Mouse (Mus musculus): Measurements from ENCODE around the gene Casc4. TPM values are rescaled to one million over a fixed set of nuclear protein-coding genes. Genes with fewer than 3 reads are reported as not detected.

Casc4 gene
- total RNA-seq (2014; rRNA removed; ENCODE audit: low replicate concordance) (18.7 and 21.9 TPM in 2 replicates), polyA plus RNA-seq (2015; fragmentation: Nextera tagmentation; extraction: Ambion mirVana) (8.7 and 8.9 TPM in 2 replicates)

GRCm38 (mm10) chr2:121866632-121867050 lies at the start of gene Casc4:
Gene Casc4, plus strand, starts transcription at chr2:121866970.
- Histone ChIP-seq H3K27me3 (ENCODE audit: control insufficient read depth, insufficient read depth, low read length) (0 out of 2 replicates have a peak, but pooled peaks cover 4% of the 10 kb centered on the region), H3K9ac (replicated peaks; ENCODE audit: low read depth, low read length) (peak within 1 kb of the TSS; percentile 80), H3K4me2 (ENCODE audit: low read depth, low read length) (peak within 1 kb of the TSS; percentile 88), H3K27ac (ENCODE audit: low read depth) (peak within 1 kb of the TSS; percentile 77), H3K4me3 (ENCODE audit: low read depth, low read length) (peak within 1 kb of the TSS; percentile 86), H3K9me3 (replicated peaks; ENCODE audit: control insufficient read depth, low read length) (no peaks in the 10 kb centered on the region), H3K4me1 (ENCODE audit: control insufficient read depth, insufficient read depth) (0 out of 2 replicates have a peak, but pooled peaks cover 6% of the 10 kb centered on the region), H3K36me3 (replicated peaks; ENCODE audit: control insufficient read depth, insufficient read depth, low read length) (no peaks in the 10 kb centered on the region)
- DNase-seq (ENCODE audit: low spot score) (peak; percentile 91), ATAC-seq (ENCODE audit: insufficient read depth, low read depth) (peak; percentile 97)
- TF ChIP-seq CTCF (IDR thresholded peaks at IDR 0.05; ENCODE audit: low read depth) = no peak
- peak; percentile 85 for TF ChIP-seq EP300 (IDR thresholded peaks at IDR 0.05; ENCODE audit: low read depth)
- under 1% methylated on average over 27 of the region's 43 CpGs for WGBS

- H3K27me3 ChIP-seq (ENCODE audit: control insufficient read depth, insufficient read depth, low read length) = no peaks in the 10 kb centered on the region
- no peak for DNase-seq (ENCODE audit: low spot score)
- no peak overlapping the region for H3K4me3 ChIP-seq (ENCODE audit: low read depth, low read length)
- H3K36me3 ChIP-seq (replicated peaks; ENCODE audit: control insufficient read depth, insufficient read depth, low read length) = no peaks in the 10 kb centered on the region
- H3K4me1 ChIP-seq (ENCODE audit: control insufficient read depth, insufficient read depth) = no peaks in the 10 kb centered on the region
- no peak for ATAC-seq (ENCODE audit: insufficient read depth, low read depth)
- 78% methylated on average over 7 of the region's 7 CpGs for WGBS
- H3K9ac ChIP-seq (replicated peaks; ENCODE audit: low read depth, low read length) = no peak overlapping the region
- no peaks in the 10 kb centered on the region; the same call in 1 of the 2 replicates for H3K9me3 ChIP-seq (replicated peaks; ENCODE audit: control insufficient read depth, low read length)
- H3K4me2 ChIP-seq (ENCODE audit: low read depth, low read length) = no peak overlapping the region
- H3K27ac ChIP-seq (ENCODE audit: low read depth) = no peak overlapping the region
- TF ChIP-seq EP300 (IDR thresholded peaks at IDR 0.05; ENCODE audit: low read depth) (no peak), CTCF (IDR thresholded peaks at IDR 0.05; ENCODE audit: low read depth) (no peak)
Observed at GRCm38 (mm10) chr2:121821787-121822186, 45.0 kb upstream of the Casc4 start.

GRCm38 (mm10) chr2:121824653-121825052 lies 42.1 kb upstream of the Casc4 start:
- H3K4me1 ChIP-seq (ENCODE audit: control insufficient read depth, insufficient read depth) = no peaks in the 10 kb centered on the region
- TF ChIP-seq CTCF (IDR thresholded peaks at IDR 0.05; ENCODE audit: low read depth) = no peak
- no peak for TF ChIP-seq EP300 (IDR thresholded peaks at IDR 0.05; ENCODE audit: low read depth)
- H3K4me3 ChIP-seq (ENCODE audit: low read depth, low read length) = no peak overlapping the region
- ATAC-seq (ENCODE audit: insufficient read depth, low read depth) = no peak
- 48% methylated on average over 5 of the region's 5 CpGs for WGBS
- H3K4me2 ChIP-seq (ENCODE audit: low read depth, low read length) = no peak overlapping the region
- H3K9ac ChIP-seq (replicated peaks; ENCODE audit: low read depth, low read length) = no peak overlapping the region
- H3K9me3 ChIP-seq (replicated peaks; ENCODE audit: control insufficient read depth, low read length) = no peaks in the 10 kb centered on the region; the same call in 1 of the 2 replicates
- no peak for DNase-seq (ENCODE audit: low spot score)
- H3K36me3 ChIP-seq (replicated peaks; ENCODE audit: control insufficient read depth, insufficient read depth, low read length) = no peaks in the 10 kb centered on the region
- no peaks in the 10 kb centered on the region for H3K27me3 ChIP-seq (ENCODE audit: control insufficient read depth, insufficient read depth, low read length)
- H3K27ac ChIP-seq (ENCODE audit: low read depth) = no peak overlapping the region

GRCm38 (mm10) chr2:121826189-121826588 lies 40.6 kb upstream of the Casc4 start:
- no peak overlapping the region for H3K9ac ChIP-seq (replicated peaks; ENCODE audit: low read depth, low read length)
- ATAC-seq (ENCODE audit: insufficient read depth, low read depth) = no peak
- no peak overlapping the region for H3K4me3 ChIP-seq (ENCODE audit: low read depth, low read length)
- H3K27ac ChIP-seq (ENCODE audit: low read depth) = no peak overlapping the region
- no peak overlapping the region for H3K4me2 ChIP-seq (ENCODE audit: low read depth, low read length)
- no peaks in the 10 kb centered on the region for H3K27me3 ChIP-seq (ENCODE audit: control insufficient read depth, insufficient read depth, low read length)
- no peaks in the 10 kb centered on the region for H3K36me3 ChIP-seq (replicated peaks; ENCODE audit: control insufficient read depth, insufficient read depth, low read length)
- no peaks in the 10 kb centered on the region; the same call in 1 of the 2 replicates for H3K9me3 ChIP-seq (replicated peaks; ENCODE audit: control insufficient read depth, low read length)
- DNase-seq (ENCODE audit: low spot score) = no peak
- H3K4me1 ChIP-seq (ENCODE audit: control insufficient read depth, insufficient read depth) = no peaks in the 10 kb centered on the region
- WGBS = 75% methylated on average over 2 of the region's 2 CpGs
- no peak for TF ChIP-seq CTCF (IDR thresholded peaks at IDR 0.05; ENCODE audit: low read depth)

- ATAC-seq (ENCODE audit: insufficient read depth, low read depth) (no peak), DNase-seq (ENCODE audit: low spot score) (no peak)
- Histone ChIP-seq H3K27me3 (ENCODE audit: control insufficient read depth, insufficient read depth, low read length) (no peaks in the 10 kb centered on the region), H3K36me3 (replicated peaks; ENCODE audit: control insufficient read depth, insufficient read depth, low read length) (no peaks in the 10 kb centered on the region), H3K4me3 (ENCODE audit: low read depth, low read length) (no peak overlapping the region), H3K9me3 (replicated peaks; ENCODE audit: control insufficient read depth, low read length) (no peaks in the 10 kb centered on the region), H3K4me2 (ENCODE audit: low read depth, low read length) (no peak overlapping the region), H3K4me1 (ENCODE audit: control insufficient read depth, insufficient read depth) (no peaks in the 10 kb centered on the region), H3K9ac (replicated peaks; ENCODE audit: low read depth, low read length) (no peak overlapping the region), H3K27ac (ENCODE audit: low read depth) (no peak overlapping the region)
- WGBS = 76% methylated on average over 3 of the region's 3 CpGs
- TF ChIP-seq EP300 (IDR thresholded peaks at IDR 0.05; ENCODE audit: low read depth) (no peak), CTCF (IDR thresholded peaks at IDR 0.05; ENCODE audit: low read depth) (no peak)
Observed at GRCm38 (mm10) chr2:121828411-121828810, 38.4 kb upstream of the Casc4 start.

- peak; percentile 87 for DNase-seq (ENCODE audit: low spot score)
- H3K9ac ChIP-seq (replicated peaks; ENCODE audit: low read depth, low read length) = no peak overlapping the region
- ATAC-seq (ENCODE audit: insufficient read depth, low read depth) = peak; percentile 72; the same call in 1 of the 2 replicates
- no peaks in the 10 kb centered on the region for H3K36me3 ChIP-seq (replicated peaks; ENCODE audit: control insufficient read depth, insufficient read depth, low read length)
- TF ChIP-seq EP300 (IDR thresholded peaks at IDR 0.05; ENCODE audit: low read depth) (no peak), CTCF (IDR thresholded peaks at IDR 0.05; ENCODE audit: low read depth) (peak; percentile 83)
- 2% methylated on average over 5 of the region's 5 CpGs for WGBS
- H3K4me2 ChIP-seq (ENCODE audit: low read depth, low read length) = no peak overlapping the region
- H3K27ac ChIP-seq (ENCODE audit: low read depth) = no peak overlapping the region
- H3K27me3 ChIP-seq (ENCODE audit: control insufficient read depth, insufficient read depth, low read length) = no peaks in the 10 kb centered on the region
- H3K4me1 ChIP-seq (ENCODE audit: control insufficient read depth, insufficient read depth) = no peaks in the 10 kb centered on the region
- H3K4me3 ChIP-seq (ENCODE audit: low read depth, low read length) = no peak overlapping the region
- no peaks in the 10 kb centered on the region for H3K9me3 ChIP-seq (replicated peaks; ENCODE audit: control insufficient read depth, low read length)
Observed at GRCm38 (mm10) chr2:121832484-121832894, 34.3 kb upstream of the Casc4 start.
